Comparison of ENCODE assay signal across 8 mouse cellular contexts in genomic region chr16:20549161-20549560, GRCm38 (mm10). TPM values are rescaled to one million over a fixed set of nuclear protein-coding genes. Genes with fewer than 3 reads are reported as not detected.
A peak's percentile ranks its signal among the peaks of the same experiment; 100 is the strongest.
DNase-seq lines count a peak whose midpoint lies in the region; ATAC-seq and TF ChIP-seq lines count a peak whose summit lies in the region.

No protein-coding gene starts in this region.

- H3K36me3 ChIP-seq in kidney, postnatal 0 days (ENCODE audit: insufficient read depth, low read length): peaks cover 34% of the 10 kb centered on the region
- peaks cover 18% of the 10 kb centered on the region for H3K36me3 ChIP-seq in embryonic facial prominence, embryonic 11.5 days (replicated peaks; ENCODE audit: control insufficient read depth, insufficient read depth, low read depth, low read length)
- peaks cover 36% of the 10 kb centered on the region for H3K36me3 ChIP-seq in hindbrain, embryonic 16.5 days (ENCODE audit: control insufficient read depth, insufficient read depth, low read length)
- peaks cover 28% of the 10 kb centered on the region for H3K36me3 ChIP-seq in midbrain, embryonic 16.5 days (ENCODE audit: control insufficient read depth, insufficient read depth, low read length)

- H3K4me1 ChIP-seq in kidney, postnatal 0 days (replicated peaks; ENCODE audit: insufficient read depth, low read length): peaks cover 5% of the 10 kb centered on the region
- no peaks in the 10 kb centered on the region for H3K4me1 ChIP-seq in embryonic facial prominence, embryonic 11.5 days (ENCODE audit: control insufficient read depth, insufficient read depth, low read length)
- peaks cover 17% of the 10 kb centered on the region for H3K4me1 ChIP-seq in hindbrain, embryonic 16.5 days (ENCODE audit: control insufficient read depth, insufficient read depth, low read depth, low read length)
- H3K4me1 ChIP-seq in midbrain, embryonic 16.5 days (ENCODE audit: control insufficient read depth, insufficient read depth, low read length): peaks cover 19% of the 10 kb centered on the region

- H3K9me3 ChIP-seq in kidney, postnatal 0 days (replicated peaks; ENCODE audit: low read length): no peaks in the 10 kb centered on the region
- no peaks in the 10 kb centered on the region for H3K9me3 ChIP-seq in embryonic facial prominence, embryonic 11.5 days (replicated peaks; ENCODE audit: control insufficient read depth, low read length)
- H3K9me3 ChIP-seq in hindbrain, embryonic 16.5 days (ENCODE audit: control insufficient read depth, low read length): no peaks in the 10 kb centered on the region
- no peaks in the 10 kb centered on the region for H3K9me3 ChIP-seq in midbrain, embryonic 16.5 days (replicated peaks; ENCODE audit: control insufficient read depth, low read length, poor library complexity, severe bottlenecking)

- DNase-seq in kidney, postnatal 0 days (ENCODE audit: low spot score): peak; percentile 3
- no peak for DNase-seq in kidney, postnatal 4 days
- DNase-seq in embryonic facial prominence, embryonic 11.5 days (ENCODE audit: low spot score): no peak
- DNase-seq in adrenal gland, postnatal 10 days: no peak
- DNase-seq in embryo, embryonic 11 days: no peak
- no peak for DNase-seq in layer of hippocampus, adult 8-10 months (ENCODE audit: low spot score in 2 of 2)

- H3K9ac ChIP-seq in kidney, postnatal 0 days (ENCODE audit: low read depth, low read length): peak overlapping the region; percentile 84
- H3K9ac ChIP-seq in embryonic facial prominence, embryonic 11.5 days (replicated peaks; ENCODE audit: low read length): peak overlapping the region; percentile 69
- H3K9ac ChIP-seq in hindbrain, embryonic 16.5 days (ENCODE audit: low read depth, low read length): peak overlapping the region; percentile 91
- H3K9ac ChIP-seq in midbrain, embryonic 16.5 days (ENCODE audit: low read depth, low read length): peak overlapping the region; percentile 90

- peak overlapping the region; percentile 91 for H3K4me3 ChIP-seq in kidney, postnatal 0 days (replicated peaks; ENCODE audit: low read depth, low read length)
- peak overlapping the region; percentile 60 for H3K4me3 ChIP-seq in embryonic facial prominence, embryonic 11.5 days (ENCODE audit: low read depth, low read length)
- H3K4me3 ChIP-seq in hindbrain, embryonic 16.5 days (ENCODE audit: low read length): peak overlapping the region; percentile 88
- peak overlapping the region; percentile 80 for H3K4me3 ChIP-seq in midbrain, embryonic 16.5 days (ENCODE audit: low read depth, low read length)

- H3K4me2 ChIP-seq in kidney, postnatal 0 days (ENCODE audit: low read length): peak overlapping the region; percentile 91
- H3K4me2 ChIP-seq in embryonic facial prominence, embryonic 11.5 days (ENCODE audit: low read depth, low read length): peak overlapping the region; percentile 50
- peak overlapping the region; percentile 89 for H3K4me2 ChIP-seq in hindbrain, embryonic 16.5 days (ENCODE audit: low read length)
- peak overlapping the region; percentile 90 for H3K4me2 ChIP-seq in midbrain, embryonic 16.5 days (ENCODE audit: low read length)

- 38% methylated on average over 9 of the region's 9 CpGs for WGBS in kidney, postnatal 0 days
- 52% methylated on average over 9 of the region's 9 CpGs for WGBS in embryonic facial prominence, embryonic 11.5 days
- 53% methylated on average over 9 of the region's 9 CpGs for WGBS in hindbrain, embryonic 16.5 days
- 50% methylated on average over 9 of the region's 9 CpGs for WGBS in midbrain, embryonic 16.5 days

- H3K27me3 ChIP-seq in kidney, postnatal 0 days (ENCODE audit: insufficient read depth, low read length): no peaks in the 10 kb centered on the region
- H3K27me3 ChIP-seq in embryonic facial prominence, embryonic 11.5 days (ENCODE audit: control insufficient read depth, insufficient read depth, low read length): no peaks in the 10 kb centered on the region
- no peaks in the 10 kb centered on the region for H3K27me3 ChIP-seq in hindbrain, embryonic 16.5 days (replicated peaks; ENCODE audit: control insufficient read depth, insufficient read depth, low read length)
- no peaks in the 10 kb centered on the region for H3K27me3 ChIP-seq in midbrain, embryonic 16.5 days (ENCODE audit: control insufficient read depth, insufficient read depth, low read depth, low read length)

- no peak for TF ChIP-seq CTCF in kidney, postnatal 0 days (IDR thresholded peaks at IDR 0.05; ENCODE audit: low read depth)

- ATAC-seq in kidney, postnatal 0 days (replicated peaks; ENCODE audit: low FRiP score, low read depth): no peak
- ATAC-seq in embryonic facial prominence, embryonic 11.5 days (replicated peaks; ENCODE audit: insufficient number of reproducible peaks, low FRiP score, low TSS enrichment, low read depth): no peak
- no peak for ATAC-seq in hindbrain, embryonic 16.5 days
- peak; percentile 0; the same call in 1 of the 2 replicates for ATAC-seq in midbrain, embryonic 16.5 days

- H3K27ac ChIP-seq in kidney, postnatal 0 days: no peak overlapping the region
- H3K27ac ChIP-seq in embryonic facial prominence, embryonic 11.5 days (replicated peaks; ENCODE audit: low read depth, low read length): no peak overlapping the region
- no peak overlapping the region for H3K27ac ChIP-seq in hindbrain, embryonic 16.5 days (ENCODE audit: low read depth, low read length)
- no peak overlapping the region for H3K27ac ChIP-seq in midbrain, embryonic 16.5 days (ENCODE audit: low read length)

RNA-seq across cellular contexts. Expression of gene Abcf3, which starts 0.8 kb away (rescaled TPM):
- polyA plus RNA-seq in kidney, postnatal 0 days (2015; fragmentation: Nextera tagmentation; extraction: Ambion mirVana): 51.6 and 53.6 TPM in 2 replicates
- 56.3 and 58.1 TPM in 2 replicates for polyA plus RNA-seq in embryonic facial prominence, embryonic 11.5 days (2014; fragmentation: Nextera tagmentation; extraction: Ambion mirVana)
- polyA plus RNA-seq in hindbrain, embryonic 16.5 days (2015; fragmentation: Nextera tagmentation; extraction: Ambion mirVana): 81.0 and 90.7 TPM in 2 replicates
- polyA plus RNA-seq in midbrain, embryonic 16.5 days (2015; fragmentation: Nextera tagmentation; extraction: Ambion mirVana): 80.9 and 95.7 TPM in 2 replicates
- 10 to 100 TPM; 71.2 to 78.8 TPM for total RNA-seq in adrenal gland, postnatal 10 days (2021)
- total RNA-seq in layer of hippocampus, adult 8-10 months (2022): 100 to 1,000 TPM in 2 of 4 experiments, 10 to 100 TPM in 2; 90.6 to 109 (median 98.4) TPM

RNA-seq across cellular contexts. Expression of gene Ap2m1, which starts 13.9 kb away (rescaled TPM):
- 605 and 673 TPM in 2 replicates for polyA plus RNA-seq in kidney, postnatal 0 days (2015; fragmentation: Nextera tagmentation; extraction: Ambion mirVana)
- polyA plus RNA-seq in embryonic facial prominence, embryonic 11.5 days (2014; fragmentation: Nextera tagmentation; extraction: Ambion mirVana): 726 and 756 TPM in 2 replicates
- polyA plus RNA-seq in hindbrain, embryonic 16.5 days (2015; fragmentation: Nextera tagmentation; extraction: Ambion mirVana): 1,253 and 1,320 TPM in 2 replicates
- 1,379 and 1,416 TPM in 2 replicates for polyA plus RNA-seq in midbrain, embryonic 16.5 days (2015; fragmentation: Nextera tagmentation; extraction: Ambion mirVana)
- total RNA-seq in adrenal gland, postnatal 10 days (2021): 100 to 1,000 TPM; 277 to 296 TPM
- total RNA-seq in layer of hippocampus, adult 8-10 months (2022): 100 to 1,000 TPM; 669 to 728 (median 710) TPM

RNA-seq across cellular contexts. Expression of gene Dvl3, which starts 32.4 kb away (rescaled TPM):
- polyA plus RNA-seq in kidney, postnatal 0 days (2015; fragmentation: Nextera tagmentation; extraction: Ambion mirVana): 15.7 and 16.5 TPM in 2 replicates
- polyA plus RNA-seq in embryonic facial prominence, embryonic 11.5 days (2014; fragmentation: Nextera tagmentation; extraction: Ambion mirVana): 37.1 and 38.5 TPM in 2 replicates
- polyA plus RNA-seq in hindbrain, embryonic 16.5 days (2015; fragmentation: Nextera tagmentation; extraction: Ambion mirVana): 28.5 and 40.4 TPM in 2 replicates
- 36.2 and 38.0 TPM in 2 replicates for polyA plus RNA-seq in midbrain, embryonic 16.5 days (2015; fragmentation: Nextera tagmentation; extraction: Ambion mirVana)
- total RNA-seq in adrenal gland, postnatal 10 days (2021): 10 to 100 TPM; 38.9 to 43.5 TPM
- total RNA-seq in layer of hippocampus, adult 8-10 months (2022): 10 to 100 TPM; 50.2 to 61.7 (median 53.6) TPM

RNA-seq across cellular contexts. Expression of gene Vwa5b2, which starts 40.1 kb away (rescaled TPM):
- polyA plus RNA-seq in kidney, postnatal 0 days (2015; fragmentation: Nextera tagmentation; extraction: Ambion mirVana): 0.38 and 0.43 TPM in 2 replicates
- 1.4 TPM in 2 replicates for polyA plus RNA-seq in embryonic facial prominence, embryonic 11.5 days (2014; fragmentation: Nextera tagmentation; extraction: Ambion mirVana)
- polyA plus RNA-seq in hindbrain, embryonic 16.5 days (2015; fragmentation: Nextera tagmentation; extraction: Ambion mirVana): 31.9 and 36.8 TPM in 2 replicates
- 19.8 and 26.7 TPM in 2 replicates for polyA plus RNA-seq in midbrain, embryonic 16.5 days (2015; fragmentation: Nextera tagmentation; extraction: Ambion mirVana)
- total RNA-seq in adrenal gland, postnatal 10 days (2021): 1 to 10 TPM; 1.9 to 4.8 TPM
- 10 to 100 TPM; 35.1 to 40.2 (median 37.2) TPM for total RNA-seq in layer of hippocampus, adult 8-10 months (2022)

RNA-seq across cellular contexts. Expression of gene Eif2b5, which starts 50.5 kb away (rescaled TPM):
- polyA plus RNA-seq in kidney, postnatal 0 days (2015; fragmentation: Nextera tagmentation; extraction: Ambion mirVana): 76.0 and 85.1 TPM in 2 replicates
- 144 and 156 TPM in 2 replicates for polyA plus RNA-seq in embryonic facial prominence, embryonic 11.5 days (2014; fragmentation: Nextera tagmentation; extraction: Ambion mirVana)
- polyA plus RNA-seq in hindbrain, embryonic 16.5 days (2015; fragmentation: Nextera tagmentation; extraction: Ambion mirVana): 97.3 and 104 TPM in 2 replicates
- polyA plus RNA-seq in midbrain, embryonic 16.5 days (2015; fragmentation: Nextera tagmentation; extraction: Ambion mirVana): 95.0 and 97.1 TPM in 2 replicates
- total RNA-seq in adrenal gland, postnatal 10 days (2021): 10 to 100 TPM; 56.6 to 61.4 TPM
- 10 to 100 TPM; 48.2 to 57.6 (median 55.7) TPM for total RNA-seq in layer of hippocampus, adult 8-10 months (2022)
